Mouse (Mus musculus): ENCODE results near the gene Dip2b. TPM values are rescaled to one million over a fixed set of nuclear protein-coding genes. Genes with fewer than 3 reads are reported as not detected.

Gene Dip2b
- polyA plus RNA-seq, 1 experiment = 20.3 TPM

DNA sequence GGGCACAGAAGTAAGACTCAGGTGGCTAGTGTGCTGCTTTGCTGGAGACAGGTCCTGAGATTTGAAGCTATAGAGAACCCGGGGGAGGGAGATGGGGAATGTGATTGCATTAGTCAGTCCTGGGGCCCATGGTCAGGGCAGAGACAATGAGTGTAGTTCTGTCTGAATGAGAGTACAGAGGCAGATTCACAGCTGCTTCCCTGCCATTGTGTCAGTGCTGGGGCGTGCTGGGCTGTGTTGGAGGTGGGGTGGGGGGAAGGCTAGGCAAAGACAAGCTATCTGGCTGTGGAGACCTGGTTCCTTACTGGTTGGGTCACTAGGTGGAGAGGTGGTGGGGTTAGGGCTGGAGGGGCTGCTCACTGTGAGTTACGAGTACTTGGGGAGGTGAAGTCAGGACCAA, 14.3 kb downstream of the Dip2b start:
- no peaks in the 10 kb centered on the region for H3K4me1 ChIP-seq (ENCODE audit: control insufficient read depth, insufficient read depth, low read length)
- no peak for TF ChIP-seq CTCF (IDR thresholded peaks at IDR 0.05; ENCODE audit: control insufficient read depth, insufficient read depth, insufficient replicate concordance, low read depth, low read length)
- TF ChIP-seq POLR2A (IDR thresholded peaks at IDR 0.05; ENCODE audit: control insufficient read depth, low read depth, low read length) = no peak

DNA sequence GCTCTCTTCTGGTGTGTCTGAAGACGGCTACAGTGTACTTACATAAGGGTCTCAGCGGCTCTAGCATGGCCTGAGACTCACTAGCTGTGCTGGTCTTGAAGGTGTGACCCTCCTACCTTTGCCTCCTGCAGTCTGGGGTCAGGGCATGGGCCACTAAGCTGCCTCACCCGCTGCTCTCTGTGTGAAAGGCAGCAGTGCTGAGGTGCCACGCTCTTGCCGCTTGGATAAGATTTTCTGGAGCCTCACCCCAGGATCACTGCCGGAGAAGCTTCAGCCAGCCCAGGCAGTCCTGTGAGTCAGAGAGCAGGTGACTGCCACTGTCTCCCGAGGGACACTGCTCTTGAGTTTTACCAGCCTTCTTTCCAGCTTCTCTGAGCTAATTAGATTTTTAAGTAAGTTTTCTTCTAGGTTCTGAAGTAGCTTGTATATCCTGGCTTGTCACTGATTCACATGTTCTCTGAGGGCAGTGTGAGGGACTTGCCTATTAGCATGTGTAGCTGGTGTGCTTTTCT, 18.0 kb downstream of the Dip2b start:
- H3K27ac ChIP-seq (ENCODE audit: control insufficient read depth, insufficient read depth, low read depth, low read length) = no peak overlapping the region
- H3K27me3 ChIP-seq (ENCODE audit: control insufficient read depth, insufficient read depth, low read length) = no peaks in the 10 kb centered on the region
- H3K36me3 ChIP-seq (ENCODE audit: control insufficient read depth, insufficient read depth, low read length) = no peaks in the 10 kb centered on the region
- no peaks in the 10 kb centered on the region for H3K4me1 ChIP-seq (ENCODE audit: control insufficient read depth, insufficient read depth, low read length)
- no peak for TF ChIP-seq CTCF (IDR thresholded peaks at IDR 0.05; ENCODE audit: control insufficient read depth, insufficient read depth, insufficient replicate concordance, low read depth, low read length)
- no peak for TF ChIP-seq POLR2A (IDR thresholded peaks at IDR 0.05; ENCODE audit: control insufficient read depth, low read depth, low read length)
- H3K4me3 ChIP-seq (ENCODE audit: control insufficient read depth, low read depth, low read length) = no peak overlapping the region

More for the DNA sequence above, 14.3 kb downstream of the Dip2b start:
- no peak overlapping the region for H3K4me3 ChIP-seq (ENCODE audit: control insufficient read depth, low read depth, low read length)
- H3K27ac ChIP-seq (ENCODE audit: control insufficient read depth, insufficient read depth, low read depth, low read length) = no peak overlapping the region
- H3K36me3 ChIP-seq (ENCODE audit: control insufficient read depth, insufficient read depth, low read length) = no peaks in the 10 kb centered on the region
- H3K27me3 ChIP-seq (ENCODE audit: control insufficient read depth, insufficient read depth, low read length) = no peaks in the 10 kb centered on the region

DNA sequence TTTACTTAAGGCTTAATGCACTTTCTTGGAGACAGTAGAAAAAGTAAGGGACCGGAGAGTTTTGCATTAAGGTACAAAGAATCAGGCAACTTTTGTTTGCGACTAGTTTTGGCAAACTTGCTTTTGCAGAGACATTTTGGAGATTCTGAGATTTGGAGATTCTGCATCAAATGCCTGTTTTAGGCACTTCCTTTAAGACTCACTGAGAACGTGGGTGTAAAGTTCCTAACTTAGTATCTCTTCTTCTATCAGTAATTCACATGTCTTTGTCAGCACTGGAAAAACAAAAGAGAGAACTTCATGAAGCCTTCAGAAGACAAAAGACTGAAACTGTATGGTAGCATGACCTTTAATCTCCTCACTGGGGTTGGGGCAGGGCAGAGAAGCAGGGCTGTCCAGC, 19.2 kb downstream of the Dip2b start:
- Histone ChIP-seq H3K4me1 (ENCODE audit: control insufficient read depth, insufficient read depth, low read length) (no peaks in the 10 kb centered on the region), H3K27ac (ENCODE audit: control insufficient read depth, insufficient read depth, low read depth, low read length) (no peak overlapping the region), H3K4me3 (ENCODE audit: control insufficient read depth, low read depth, low read length) (no peak overlapping the region), H3K36me3 (ENCODE audit: control insufficient read depth, insufficient read depth, low read length) (no peaks in the 10 kb centered on the region), H3K27me3 (ENCODE audit: control insufficient read depth, insufficient read depth, low read length) (no peaks in the 10 kb centered on the region)
- TF ChIP-seq CTCF (IDR thresholded peaks at IDR 0.05; ENCODE audit: control insufficient read depth, insufficient read depth, insufficient replicate concordance, low read depth, low read length) (no peak), POLR2A (IDR thresholded peaks at IDR 0.05; ENCODE audit: control insufficient read depth, low read depth, low read length) (no peak)

DNA sequence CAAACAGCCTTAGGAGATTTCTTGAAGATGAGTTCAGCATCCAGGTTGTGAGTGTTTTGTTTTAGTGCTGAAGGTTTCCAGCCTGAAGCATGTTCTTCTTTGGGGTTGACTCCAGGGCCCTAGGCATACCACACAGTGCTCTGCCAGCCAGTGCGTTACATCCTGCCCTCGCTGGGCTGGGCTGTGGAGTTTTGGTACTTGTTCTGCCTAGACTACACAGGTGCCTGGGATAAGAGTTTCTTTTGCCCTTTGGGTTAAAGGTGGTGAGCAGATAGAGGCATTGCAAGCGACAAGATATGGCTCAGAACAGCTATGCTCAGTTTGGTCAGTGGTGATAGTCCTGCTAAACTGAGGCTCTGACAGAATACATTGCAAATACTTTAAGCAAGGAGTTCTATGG, 19.7 kb downstream of the Dip2b start:
- Histone ChIP-seq H3K27ac (ENCODE audit: control insufficient read depth, insufficient read depth, low read depth, low read length) (no peak overlapping the region), H3K27me3 (ENCODE audit: control insufficient read depth, insufficient read depth, low read length) (no peaks in the 10 kb centered on the region), H3K4me3 (ENCODE audit: control insufficient read depth, low read depth, low read length) (no peak overlapping the region), H3K4me1 (ENCODE audit: control insufficient read depth, insufficient read depth, low read length) (no peaks in the 10 kb centered on the region), H3K36me3 (ENCODE audit: control insufficient read depth, insufficient read depth, low read length) (no peaks in the 10 kb centered on the region)
- no peak for TF ChIP-seq CTCF (IDR thresholded peaks at IDR 0.05; ENCODE audit: control insufficient read depth, insufficient read depth, insufficient replicate concordance, low read depth, low read length)
- no peak for TF ChIP-seq POLR2A (IDR thresholded peaks at IDR 0.05; ENCODE audit: control insufficient read depth, low read depth, low read length)

DNA sequence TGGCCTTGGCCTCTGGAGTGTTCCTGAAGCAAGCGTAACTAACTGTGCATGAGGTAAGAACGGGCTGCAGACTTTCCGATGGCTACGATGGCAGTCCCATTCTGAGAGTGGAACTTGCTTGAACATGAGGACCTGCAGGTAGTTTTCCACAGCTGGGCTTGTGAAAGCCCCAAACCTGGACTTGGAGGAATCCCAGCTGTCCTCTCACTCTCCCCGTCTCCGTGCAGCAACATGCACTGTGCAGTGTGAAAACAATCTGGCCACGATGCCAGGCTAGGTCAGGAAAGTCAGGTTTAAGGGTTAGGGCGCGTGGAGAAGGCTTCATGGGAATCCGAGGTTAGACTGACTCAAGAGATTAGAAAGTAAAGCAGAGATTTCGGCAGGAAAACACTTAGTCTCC, 20.4 kb downstream of the Dip2b start:
- H3K4me1 ChIP-seq (ENCODE audit: control insufficient read depth, insufficient read depth, low read length) = no peaks in the 10 kb centered on the region
- no peak overlapping the region for H3K27ac ChIP-seq (ENCODE audit: control insufficient read depth, insufficient read depth, low read depth, low read length)
- no peaks in the 10 kb centered on the region for H3K36me3 ChIP-seq (ENCODE audit: control insufficient read depth, insufficient read depth, low read length)
- no peak overlapping the region for H3K4me3 ChIP-seq (ENCODE audit: control insufficient read depth, low read depth, low read length)
- no peaks in the 10 kb centered on the region for H3K27me3 ChIP-seq (ENCODE audit: control insufficient read depth, insufficient read depth, low read length)
- TF ChIP-seq POLR2A (IDR thresholded peaks at IDR 0.05; ENCODE audit: control insufficient read depth, low read depth, low read length) = no peak
- TF ChIP-seq CTCF (IDR thresholded peaks at IDR 0.05; ENCODE audit: control insufficient read depth, insufficient read depth, insufficient replicate concordance, low read depth, low read length) = no peak

DNA sequence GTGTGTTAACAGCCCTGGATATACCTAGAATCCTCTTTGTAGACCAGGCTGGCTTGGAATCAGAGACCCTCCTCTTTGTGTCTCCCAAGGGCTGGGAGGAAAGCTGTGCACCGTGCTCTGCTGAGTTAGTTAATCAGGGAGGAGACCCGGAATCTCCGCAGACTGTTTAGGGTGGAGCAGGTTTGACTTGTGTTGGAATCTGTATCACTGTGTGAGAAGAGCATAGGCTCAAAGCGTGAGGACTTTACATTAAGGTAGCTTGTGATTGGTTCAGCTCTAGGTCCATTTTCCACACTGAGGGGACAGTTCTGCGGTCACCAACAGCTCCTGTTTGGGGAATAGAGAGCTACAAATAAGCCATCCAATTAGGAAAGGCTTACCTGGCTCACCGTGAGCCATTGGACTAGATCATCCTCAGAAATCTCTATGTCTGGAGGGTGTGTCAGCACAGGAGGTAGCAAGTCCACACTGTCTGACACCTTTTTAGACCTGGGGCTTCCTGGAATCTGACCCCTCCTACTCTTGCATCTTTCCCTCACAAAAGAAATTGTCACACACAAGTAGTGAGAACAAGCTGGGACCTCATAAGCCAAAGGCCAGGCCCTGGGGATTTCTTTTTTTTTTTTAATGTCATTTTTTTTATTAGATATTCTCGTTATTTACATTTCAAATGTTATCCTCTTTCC, 21.3 kb downstream of the Dip2b start:
- no peak for TF ChIP-seq POLR2A (IDR thresholded peaks at IDR 0.05; ENCODE audit: control insufficient read depth, low read depth, low read length)
- TF ChIP-seq CTCF (IDR thresholded peaks at IDR 0.05; ENCODE audit: control insufficient read depth, insufficient read depth, insufficient replicate concordance, low read depth, low read length) = no peak
- Histone ChIP-seq H3K27me3 (ENCODE audit: control insufficient read depth, insufficient read depth, low read length) (no peaks in the 10 kb centered on the region), H3K4me1 (ENCODE audit: control insufficient read depth, insufficient read depth, low read length) (no peaks in the 10 kb centered on the region), H3K27ac (ENCODE audit: control insufficient read depth, insufficient read depth, low read depth, low read length) (no peak overlapping the region), H3K4me3 (ENCODE audit: control insufficient read depth, low read depth, low read length) (no peak overlapping the region), H3K36me3 (ENCODE audit: control insufficient read depth, insufficient read depth, low read length) (no peaks in the 10 kb centered on the region)

DNA sequence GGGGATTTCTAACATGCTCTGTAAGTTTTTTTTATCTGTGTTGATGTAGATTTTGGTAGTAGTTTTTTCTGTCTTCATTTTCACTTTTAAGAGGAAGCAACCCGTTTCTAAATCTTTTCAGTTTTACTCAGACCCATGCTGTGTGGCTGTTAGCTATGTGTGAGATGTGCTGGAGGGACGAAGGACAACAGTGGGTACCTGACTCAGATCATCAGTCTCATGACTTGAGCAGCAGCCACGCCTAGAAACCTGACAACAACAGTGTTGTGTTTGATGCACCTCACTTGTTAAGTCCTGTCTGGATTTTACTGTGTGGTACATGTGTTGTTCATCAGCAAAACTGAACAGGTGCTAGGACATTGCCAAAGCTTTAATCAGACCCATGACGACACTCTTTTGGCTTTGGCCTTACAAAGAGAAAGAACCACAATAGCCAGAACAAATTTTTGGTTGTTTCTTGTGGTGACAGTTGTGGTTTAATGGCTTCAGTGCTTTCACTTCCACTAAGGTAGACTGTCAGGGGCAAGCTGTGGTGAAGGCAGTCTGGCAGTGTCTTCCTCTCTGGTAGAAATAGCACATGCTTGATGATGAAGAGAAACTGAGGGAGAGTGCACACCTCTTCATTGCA, 22.2 kb downstream of the Dip2b start:
- H3K27me3 ChIP-seq (ENCODE audit: control insufficient read depth, insufficient read depth, low read length) = no peaks in the 10 kb centered on the region
- no peak overlapping the region for H3K27ac ChIP-seq (ENCODE audit: control insufficient read depth, insufficient read depth, low read depth, low read length)
- H3K4me3 ChIP-seq (ENCODE audit: control insufficient read depth, low read depth, low read length) = no peak overlapping the region
- TF ChIP-seq CTCF (IDR thresholded peaks at IDR 0.05; ENCODE audit: control insufficient read depth, insufficient read depth, insufficient replicate concordance, low read depth, low read length) (no peak), POLR2A (IDR thresholded peaks at IDR 0.05; ENCODE audit: control insufficient read depth, low read depth, low read length) (no peak)
- H3K36me3 ChIP-seq (ENCODE audit: control insufficient read depth, insufficient read depth, low read length) = no peaks in the 10 kb centered on the region
- H3K4me1 ChIP-seq (ENCODE audit: control insufficient read depth, insufficient read depth, low read length) = no peaks in the 10 kb centered on the region
